Mouse (Mus musculus) cortical plate, adult 2 months (tissue): ENCODE results near the gene Cntrl. TPM values are rescaled to one million over a fixed set of nuclear protein-coding genes. Genes with fewer than 3 reads are reported as not detected.

Experiments
- H3K27ac ChIP-seq: fragments of 200-500 bp; 2 replicates; pipeline ENCODE4 v1.5.1; 2012; ENCODE audit warnings: low read length, control low read depth, inconsistent platforms; ENCODE audit not compliant: insufficient read depth
- H3K4me1 ChIP-seq: fragments of 200-500 bp; 2 replicates; pipeline ENCODE4 v1.6.1; 2011; ENCODE audit warnings: low read length; ENCODE audit not compliant: control insufficient read depth, insufficient read depth
- H3K4me3 ChIP-seq: fragments of 200-500 bp; 2 replicates; pipeline ENCODE4 v1.5.1; 2011; ENCODE audit warnings: mild to moderate bottlenecking, low read length, control low read depth; ENCODE audit not compliant: insufficient read depth
- CTCF ChIP-seq: fragments of 200-500 bp; IDR thresholded peaks from 2 replicates; pipeline ENCODE4 v1.5.1; 2011; ENCODE audit warnings: mild to moderate bottlenecking, control low read depth, low read length; ENCODE audit not compliant: insufficient read depth; ENCODE audit errors: extremely low read depth
- POLR2A ChIP-seq: fragments of 200-500 bp; IDR thresholded peaks from 2 replicates; pipeline ENCODE4 v1.6.1; 2011; ENCODE audit warnings: mild to moderate bottlenecking, low read length, control low read depth; ENCODE audit not compliant: insufficient read depth; ENCODE audit errors: extremely low read depth
- polyA plus RNA-seq: library from polyadenylated mRNA; depleted of rRNA; stranded (reverse); fragments of >200 nt; gene quantifications from 2 replicates; pipeline ENCODE4 v1.2.3, GENCODE M21; 2012; rRNA removed

The Cntrl gene
- polyA plus RNA-seq, 1 experiment: 14.9 TPM

DNA sequence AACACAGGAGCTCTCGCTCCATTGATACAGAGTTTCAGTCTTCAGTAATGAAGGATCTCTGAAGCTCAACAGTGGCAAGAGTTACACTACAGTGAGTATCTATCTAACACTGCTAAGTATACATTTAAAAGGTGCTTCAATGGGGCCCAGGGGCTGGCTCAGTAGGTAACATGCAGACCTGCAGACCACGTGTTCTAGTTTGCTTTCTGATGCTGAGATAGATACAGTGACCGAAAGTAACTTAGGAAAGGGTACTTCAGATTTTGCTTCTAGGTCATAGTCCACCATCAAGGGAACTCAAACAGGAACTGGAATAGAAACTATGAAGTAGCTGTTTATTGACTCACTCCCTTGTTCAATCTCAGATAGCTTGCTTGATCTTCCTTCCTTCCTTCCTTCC is 102.4 kb downstream of the Cntrl start:
- no peak for TF ChIP-seq CTCF
- TF ChIP-seq POLR2A: no peak
- Histone ChIP-seq H3K27ac (no peak overlapping the region), H3K4me1 (no peaks in the 10 kb centered on the region; the same call in 1 of the 2 replicates), H3K4me3 (no peak overlapping the region)

DNA sequence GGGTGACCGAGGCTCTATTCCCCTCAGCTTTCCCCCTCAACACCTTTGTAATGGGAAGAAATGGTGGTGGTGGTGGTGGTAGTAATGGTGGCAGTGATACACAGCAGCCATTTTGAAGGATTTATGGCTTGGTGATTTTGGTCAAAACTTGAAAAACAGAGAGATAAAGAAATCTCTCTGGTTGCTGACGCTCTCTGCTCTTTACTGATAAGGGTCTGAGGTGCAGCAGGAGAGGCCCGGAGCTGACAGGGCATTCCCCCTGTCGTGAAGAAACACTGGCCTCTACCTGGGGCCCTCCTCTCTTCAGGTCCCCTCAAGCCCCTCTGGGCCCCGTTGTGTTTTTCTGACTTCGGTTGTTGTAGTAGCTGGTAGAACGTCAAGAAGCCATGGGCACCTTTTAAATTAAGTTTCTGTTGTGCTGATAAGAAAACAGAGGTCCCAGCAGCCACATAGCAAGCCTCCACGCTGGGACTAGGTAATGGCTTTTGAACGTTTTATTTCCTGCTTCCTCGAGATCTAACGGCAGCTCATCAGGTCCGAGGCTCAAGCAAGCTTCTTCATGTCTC is 104.1 kb downstream of the Cntrl start:
- no peak overlapping the region for H3K4me3 ChIP-seq
- TF ChIP-seq CTCF (no peak), POLR2A (no peak)

DNA sequence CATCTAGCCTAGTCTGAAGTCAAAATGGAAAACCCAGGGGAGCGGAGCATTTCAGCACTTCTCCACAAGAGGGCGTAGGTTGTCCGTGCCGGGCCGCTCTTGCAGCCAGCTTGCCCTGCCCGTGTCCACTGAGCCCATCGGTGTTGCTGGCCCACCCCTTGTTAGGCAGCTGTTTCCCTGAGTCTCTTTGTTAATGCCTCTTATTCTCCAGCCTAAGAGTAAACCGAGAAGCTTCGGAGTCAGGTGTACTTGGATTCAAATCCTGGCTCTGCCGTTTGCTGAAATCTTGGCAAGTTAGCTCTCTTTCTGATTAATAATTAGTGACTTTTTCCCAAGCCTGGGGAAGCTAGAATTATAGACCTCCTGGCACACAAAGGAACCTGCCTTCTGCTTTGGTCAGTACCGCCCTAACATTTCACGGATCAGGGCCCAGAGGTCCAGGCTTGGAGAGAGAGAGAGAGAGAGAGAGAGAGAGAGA is 105.6 kb downstream of the Cntrl start:
- TF ChIP-seq CTCF: peak; percentile 83
- no peak for TF ChIP-seq POLR2A
- no peak overlapping the region for H3K27ac ChIP-seq

More for the DNA sequence above, 104.1 kb downstream of the Cntrl start:
- Histone ChIP-seq H3K4me1 (no peaks in the 10 kb centered on the region; the same call in 1 of the 2 replicates), H3K27ac (no peak overlapping the region)

DNA sequence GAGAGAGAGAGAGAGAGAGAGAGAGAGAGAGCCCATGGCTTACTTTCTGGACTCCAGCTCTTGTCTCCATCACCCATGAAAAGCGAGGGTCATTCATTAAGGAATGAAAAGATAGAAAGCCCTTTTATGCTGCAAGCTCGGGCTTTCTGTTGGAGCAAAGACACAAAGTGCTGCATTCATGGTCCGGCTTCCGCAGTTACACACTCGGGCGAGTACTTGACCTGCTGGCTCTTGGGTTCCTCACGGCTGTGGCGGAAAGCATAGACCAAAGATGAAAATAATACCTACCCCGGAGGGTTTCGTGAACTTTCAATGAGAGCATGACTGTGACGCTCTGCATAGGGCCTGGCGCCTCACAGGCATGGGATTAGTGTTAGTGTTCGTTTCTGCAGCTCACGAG is 106.1 kb downstream of the Cntrl start:
- TF ChIP-seq POLR2A: no peak
- no peak for TF ChIP-seq CTCF
- Histone ChIP-seq H3K27ac (no peak overlapping the region), H3K4me3 (no peak overlapping the region), H3K4me1 (no peaks in the 10 kb centered on the region; the same call in 1 of the 2 replicates)

More for the DNA sequence above, 105.6 kb downstream of the Cntrl start:
- no peaks in the 10 kb centered on the region; the same call in 1 of the 2 replicates for H3K4me1 ChIP-seq
- no peak overlapping the region for H3K4me3 ChIP-seq

DNA sequence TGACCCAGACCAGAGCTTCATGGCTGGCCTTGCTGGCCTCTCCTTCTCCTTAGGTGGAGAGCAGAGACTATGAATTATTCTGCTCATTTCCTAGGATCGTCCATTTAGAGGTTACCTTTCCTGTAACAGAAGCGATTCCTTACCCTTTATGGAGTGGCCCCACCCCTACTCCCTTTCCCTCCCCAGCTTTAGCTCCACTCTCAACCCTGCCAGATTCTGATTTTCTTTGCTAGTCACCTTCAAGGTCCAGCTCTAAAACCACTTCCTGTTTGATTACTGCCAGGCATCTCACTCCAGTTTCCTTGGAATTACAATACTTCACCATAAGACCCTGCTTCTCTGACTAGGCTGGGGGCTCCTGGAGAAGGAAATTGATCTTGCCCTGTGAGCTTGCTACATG is 107.4 kb downstream of the Cntrl start:
- no peak for TF ChIP-seq CTCF
- TF ChIP-seq POLR2A: no peak
- H3K4me3 ChIP-seq: no peak overlapping the region
- H3K4me1 ChIP-seq: no peaks in the 10 kb centered on the region; the same call in 1 of the 2 replicates
- no peak overlapping the region for H3K27ac ChIP-seq

DNA sequence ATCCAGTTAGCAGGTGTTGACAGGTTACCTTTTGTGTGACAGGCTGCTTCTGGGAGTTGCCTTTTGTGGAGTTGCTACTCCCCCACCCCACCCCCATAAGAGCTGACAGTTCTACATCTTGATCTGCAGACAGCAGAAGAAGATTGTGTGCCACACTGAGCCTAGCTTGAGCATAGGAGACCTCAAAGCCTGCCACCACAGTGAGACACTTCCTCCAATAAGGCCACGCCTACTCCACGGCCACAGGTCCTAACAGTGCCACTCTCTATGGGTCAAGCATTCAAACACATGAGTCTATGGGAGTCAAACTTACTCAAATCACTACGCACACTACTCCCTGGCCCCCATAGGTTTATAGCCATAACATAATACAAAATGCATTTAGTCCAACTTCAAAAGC is 109.4 kb downstream of the Cntrl start:
- TF ChIP-seq CTCF (no peak), POLR2A (no peak)
- Histone ChIP-seq H3K4me1 (no peaks in the 10 kb centered on the region; the same call in 1 of the 2 replicates), H3K4me3 (no peak overlapping the region), H3K27ac (no peak overlapping the region)

DNA sequence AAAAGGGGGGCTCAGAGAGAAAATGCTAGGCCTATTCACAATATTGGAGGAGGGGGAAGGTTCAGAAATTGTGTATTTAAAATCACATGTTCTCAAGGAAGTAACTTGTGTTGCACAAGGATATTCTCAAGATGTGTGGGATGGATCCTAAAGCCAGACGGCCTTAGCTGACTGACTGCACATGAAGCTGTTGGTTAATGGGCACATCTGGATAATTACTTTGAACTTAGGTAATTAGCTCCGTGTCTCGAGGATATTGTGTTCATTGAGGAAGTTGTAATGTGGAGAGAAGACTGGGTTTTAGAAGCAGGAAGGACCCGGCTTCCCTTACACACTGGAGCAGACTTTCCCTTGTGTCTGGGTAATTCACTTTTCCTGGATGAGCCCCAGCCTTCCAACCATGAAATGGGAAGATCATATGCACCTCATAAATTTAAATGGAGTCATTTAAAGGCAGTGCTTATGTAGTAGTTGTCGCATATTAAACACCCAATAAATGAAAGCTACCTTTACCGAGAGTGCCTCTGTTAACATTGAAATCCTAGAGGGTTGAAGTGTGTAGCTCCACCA is 113.6 kb downstream of the Cntrl start:
- TF ChIP-seq POLR2A (no peak), CTCF (no peak)
- Histone ChIP-seq H3K4me3 (no peak overlapping the region), H3K4me1 (no peaks in the 10 kb centered on the region), H3K27ac (no peak overlapping the region)

DNA sequence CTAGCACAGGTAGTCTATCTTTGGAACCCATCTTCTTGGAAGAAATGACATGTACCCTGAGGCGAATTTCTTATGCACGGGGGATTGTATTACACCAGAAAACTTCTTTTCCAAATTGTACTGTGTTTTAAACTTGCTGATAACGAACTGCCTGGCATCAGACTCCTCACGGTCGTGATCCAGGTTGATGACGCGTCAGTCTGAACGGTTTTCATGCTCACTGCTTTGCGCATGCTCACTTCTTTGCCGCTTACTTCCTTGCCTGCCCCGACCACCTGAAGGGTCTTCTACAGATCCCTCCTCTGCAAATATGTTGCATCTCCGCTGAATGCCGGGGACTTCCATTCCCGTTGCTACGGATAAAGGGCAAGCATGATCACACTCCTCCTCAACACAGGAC is 115.0 kb downstream of the Cntrl start:
- Histone ChIP-seq H3K4me3 (no peak overlapping the region), H3K4me1 (no peaks in the 10 kb centered on the region), H3K27ac (no peak overlapping the region)
- TF ChIP-seq CTCF (no peak), POLR2A (no peak)

DNA sequence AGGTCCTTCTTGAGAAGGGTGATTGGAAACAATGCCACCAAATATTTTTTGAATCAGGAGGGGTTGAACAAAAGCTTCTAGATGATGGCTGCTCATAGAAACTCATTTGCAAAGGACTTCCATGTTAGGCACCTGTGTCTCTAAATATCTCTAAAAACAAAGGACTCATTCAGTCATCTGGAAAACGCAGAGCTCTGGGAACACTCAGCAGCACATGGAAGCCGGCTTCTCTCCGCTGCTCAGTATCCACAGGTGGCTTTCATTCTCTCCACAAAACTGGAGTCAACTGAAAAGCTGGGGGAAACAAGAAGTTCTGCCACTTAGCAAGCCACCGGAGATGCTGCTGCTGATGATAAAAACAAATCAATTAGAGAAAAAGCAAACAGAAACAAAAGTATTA is 118.9 kb downstream of the Cntrl start:
- no peak overlapping the region for H3K27ac ChIP-seq
- H3K4me1 ChIP-seq: no peaks in the 10 kb centered on the region
- TF ChIP-seq POLR2A: no peak
- TF ChIP-seq CTCF: no peak
- H3K4me3 ChIP-seq: no peak overlapping the region

Other genes with a start within 250 kb of the Cntrl start
- gene Cutal, start 235.1 kb upstream of the Cntrl start, polyA plus RNA-seq: 0.52 and 0.62 TPM in 2 replicates
- gene Psmd5, start 234.5 kb upstream of the Cntrl start, polyA plus RNA-seq: 41.7 and 43.9 TPM in 2 replicates
- gene Phf19, start 195.5 kb upstream of the Cntrl start, polyA plus RNA-seq: 0.95 and 0.98 TPM in 2 replicates
- gene Traf1, start 147.7 kb upstream of the Cntrl start, polyA plus RNA-seq: 0.83 and 1.4 TPM in 2 replicates
- 0.08 and 0.35 TPM in 2 replicates for gene Hc, start 48.1 kb upstream of the Cntrl start, polyA plus RNA-seq
- gene AI182371, start 7.9 kb upstream of the Cntrl start, polyA plus RNA-seq: 0.52 and 0.59 TPM in 2 replicates
- gene Rab14, start 91.6 kb downstream of the Cntrl start, polyA plus RNA-seq: 166 and 169 TPM in 2 replicates
- gene Gsn, start 146.9 kb downstream of the Cntrl start, polyA plus RNA-seq: 96.0 and 134 TPM in 2 replicates
- 12.7 and 14.7 TPM in 2 replicates for gene Stom, start 227.5 kb downstream of the Cntrl start, polyA plus RNA-seq